Mouse (Mus musculus): ENCODE measurements around the gene Fkbp10.

Fkbp10 gene

DNA sequence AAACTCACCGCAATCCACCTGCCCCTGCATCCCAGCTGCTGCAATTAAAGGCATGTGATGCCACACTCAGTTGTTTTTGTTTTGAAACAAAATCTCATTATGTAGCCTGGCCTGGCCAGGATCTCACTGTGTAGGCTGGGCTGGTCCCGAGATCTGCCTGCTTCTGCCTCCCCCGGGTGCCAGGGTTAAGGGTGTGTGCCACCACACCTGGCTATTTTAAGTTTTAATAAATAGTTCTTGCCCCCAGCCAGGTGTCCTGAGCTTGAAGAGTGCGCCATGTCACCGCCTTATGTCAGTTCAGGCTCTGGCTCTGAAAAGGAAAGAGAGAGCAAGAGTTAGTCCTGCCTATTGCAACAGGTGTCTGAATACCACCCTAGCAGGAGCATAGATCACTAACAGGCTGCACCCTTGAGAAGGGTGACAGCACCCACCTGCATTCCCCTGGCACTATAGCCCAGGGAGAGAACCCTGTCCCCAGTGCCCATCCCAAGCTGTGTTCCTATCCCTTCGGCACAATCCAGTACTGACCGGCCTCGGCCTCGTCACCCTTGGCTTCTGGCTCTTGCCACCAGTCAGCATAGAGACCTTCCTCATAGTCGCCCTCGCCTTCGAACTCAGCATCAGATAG is 6.5 kb upstream of the Fkbp10 start:
- in situ Hi-C loops (cut with MboI; ENCODE audit: low sequenced_read_pairs), result loop anchor here (5.0 kb wide), 1 partner anchor 37 kb away; no protein-coding TSS in a partner anchor

- in situ Hi-C loops (cut with MboI; ENCODE audit: low sequenced_read_pairs), result loop anchor here (5.0 kb wide), 1 partner anchor 37 kb away; no protein-coding TSS in a partner anchor
Observed at GRCm38 (mm10) chr11:100409686-100410085, 5.8 kb upstream of the Fkbp10 start.

DNA sequence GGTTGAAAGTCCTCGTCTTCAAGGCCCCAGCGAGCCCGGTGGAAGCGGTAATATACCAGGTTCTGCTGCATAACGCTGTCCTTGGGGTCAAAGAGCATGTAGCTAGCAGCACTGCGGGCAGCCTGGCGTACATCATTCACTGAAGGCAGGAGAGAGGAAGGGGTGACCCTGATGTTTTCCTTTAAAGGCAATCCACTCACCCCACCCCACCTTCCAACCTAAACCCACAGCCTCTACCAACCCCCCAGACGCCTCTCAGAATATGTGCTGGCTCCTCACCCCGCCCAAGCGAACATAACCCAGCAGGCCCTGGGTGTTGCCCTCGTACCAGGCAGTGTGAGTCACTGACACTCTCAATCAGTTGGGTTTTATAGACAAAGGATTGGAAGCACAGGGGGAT is 3.8 kb upstream of the Fkbp10 start:
- in situ Hi-C loops (cut with MboI; ENCODE audit: low sequenced_read_pairs), result no loop called here

GRCm38 (mm10) chr11:100413541-100413940 is 2.0 kb upstream of the Fkbp10 start:
- in situ Hi-C loops (cut with MboI; ENCODE audit: low sequenced_read_pairs), result no loop called here

DNA sequence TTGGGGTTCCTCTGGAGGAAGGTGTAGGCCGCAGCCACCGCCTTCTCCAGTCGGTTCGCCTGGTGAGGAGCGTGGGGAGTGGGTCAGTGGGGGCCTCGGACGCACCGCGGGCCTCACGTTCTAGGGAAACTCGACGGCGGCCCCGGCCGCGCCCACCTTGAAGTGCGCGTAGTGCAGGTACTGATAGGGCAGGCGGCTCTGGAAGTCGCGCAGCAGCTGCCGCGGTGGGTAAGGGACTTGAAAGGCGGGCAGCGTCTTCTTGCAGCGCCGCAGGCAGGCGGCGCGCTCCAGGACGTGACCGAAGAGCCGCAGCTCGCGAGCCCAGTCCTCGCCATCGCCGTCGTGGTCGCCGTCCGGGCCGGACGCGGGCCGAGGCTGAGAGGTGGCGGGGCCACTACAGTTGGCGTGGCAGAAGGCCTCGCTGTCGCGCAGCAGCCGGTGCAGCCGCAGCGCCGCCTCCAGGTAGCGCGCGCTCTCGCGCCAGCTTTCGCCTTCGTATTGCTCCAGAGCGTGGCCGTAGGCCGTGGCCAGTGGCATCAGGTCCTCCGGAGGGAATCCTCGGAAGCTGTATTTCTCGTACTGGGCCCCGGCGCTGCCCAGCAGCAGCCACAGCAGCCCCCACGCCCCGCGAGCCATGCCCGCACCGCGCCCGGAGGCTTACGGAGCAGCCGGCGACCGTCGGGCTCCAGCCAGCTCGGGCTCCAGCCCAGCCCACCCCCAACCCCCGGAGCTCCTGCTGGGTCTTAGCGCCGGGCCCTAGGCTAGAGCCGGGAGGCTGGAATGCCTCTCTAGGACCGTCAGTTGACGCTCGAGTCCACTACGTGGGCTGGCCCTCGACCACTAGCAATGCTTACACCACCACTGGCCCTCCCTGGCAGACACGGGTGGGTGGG is 1.2 kb upstream of the Fkbp10 start, which contains the start of gene P3h4:
Gene P3h4 (minus strand): TSS at position 816 of the 893 bp plus-strand sequence.
- in situ Hi-C loops (cut with MboI; ENCODE audit: low sequenced_read_pairs), result no loop called here

DNA sequence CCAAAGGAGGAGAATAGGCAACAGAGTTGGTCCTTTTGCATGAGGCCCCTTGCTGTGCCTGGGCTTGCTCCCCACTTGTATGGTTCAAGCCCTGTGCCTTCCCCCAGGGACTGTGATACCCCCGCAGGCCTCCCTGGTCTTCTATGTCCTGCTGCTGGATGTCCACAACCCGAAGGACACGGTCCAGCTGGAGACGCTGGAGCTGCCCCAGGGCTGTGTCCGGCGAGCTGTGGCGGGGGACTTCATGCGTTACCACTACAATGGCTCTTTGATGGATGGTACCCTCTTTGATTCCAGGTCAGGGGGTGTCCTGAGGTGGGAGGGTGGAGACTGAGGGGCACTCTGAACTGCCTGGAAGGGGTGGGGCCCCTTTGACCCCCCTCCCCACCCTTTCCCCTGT is 6.0 kb downstream of the Fkbp10 start:
- in situ Hi-C loops (cut with MboI; ENCODE audit: low sequenced_read_pairs), result no loop called here

DNA sequence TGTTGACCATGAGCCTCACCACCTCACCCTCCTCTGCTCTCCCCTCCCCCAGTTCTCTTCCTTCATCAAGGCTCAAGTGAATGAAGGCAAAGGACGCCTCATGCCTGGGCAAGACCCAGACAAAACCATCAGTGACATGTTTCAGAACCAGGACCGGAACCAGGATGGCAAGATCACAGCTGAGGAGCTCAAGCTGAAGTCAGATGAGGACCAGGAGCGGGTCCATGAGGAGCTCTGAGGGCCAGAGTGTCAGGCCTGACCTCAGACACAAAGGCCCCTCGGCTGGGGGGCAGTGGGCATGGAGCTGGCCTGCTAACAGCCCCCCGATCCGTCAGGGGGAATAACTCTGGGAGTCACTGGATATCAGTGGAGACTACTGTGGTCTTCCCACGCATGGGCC is 8.3 kb downstream of the Fkbp10 start:
- in situ Hi-C loops (cut with MboI; ENCODE audit: low sequenced_read_pairs), result no loop called here

- in situ Hi-C loops (cut with MboI; ENCODE audit: low sequenced_read_pairs), result no loop called here
Observed at GRCm38 (mm10) chr11:100425851-100426250, 10.4 kb downstream of the Fkbp10 start.

- in situ Hi-C loops (cut with MboI; ENCODE audit: low sequenced_read_pairs), result no loop called here
Observed at GRCm38 (mm10) chr11:100426820-100427219, 11.3 kb downstream of the Fkbp10 start.

GRCm38 (mm10) chr11:100428612-100429199 is 13.2 kb downstream of the Fkbp10 start:
- in situ Hi-C loops (cut with MboI; ENCODE audit: low sequenced_read_pairs), result no loop called here

GRCm38 (mm10) chr11:100430052-100430451 is 14.6 kb downstream of the Fkbp10 start:
- in situ Hi-C loops (cut with MboI; ENCODE audit: low sequenced_read_pairs), result no loop called here

DNA sequence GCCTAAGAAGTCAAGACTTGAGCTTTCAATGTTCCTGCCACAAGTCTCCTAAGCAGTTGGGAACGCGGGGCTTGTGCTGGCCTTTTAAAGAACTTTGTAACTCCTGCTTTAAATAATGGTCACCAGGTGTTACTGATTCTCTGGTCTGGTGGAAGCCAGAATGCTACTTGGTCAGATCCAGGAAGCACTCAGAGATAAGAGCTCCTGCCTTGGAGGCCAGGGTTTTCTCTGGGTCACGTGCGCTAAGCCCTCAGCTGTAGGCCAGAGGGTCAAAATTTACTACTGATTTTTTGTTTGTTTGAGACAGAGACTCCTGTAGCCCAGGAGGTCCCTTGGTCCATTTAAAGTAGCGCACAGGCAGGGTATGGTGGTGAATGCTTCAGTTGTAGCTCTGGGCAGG is 16.5 kb downstream of the Fkbp10 start:
- in situ Hi-C loops (cut with MboI; ENCODE audit: low sequenced_read_pairs), result no loop called here

DNA sequence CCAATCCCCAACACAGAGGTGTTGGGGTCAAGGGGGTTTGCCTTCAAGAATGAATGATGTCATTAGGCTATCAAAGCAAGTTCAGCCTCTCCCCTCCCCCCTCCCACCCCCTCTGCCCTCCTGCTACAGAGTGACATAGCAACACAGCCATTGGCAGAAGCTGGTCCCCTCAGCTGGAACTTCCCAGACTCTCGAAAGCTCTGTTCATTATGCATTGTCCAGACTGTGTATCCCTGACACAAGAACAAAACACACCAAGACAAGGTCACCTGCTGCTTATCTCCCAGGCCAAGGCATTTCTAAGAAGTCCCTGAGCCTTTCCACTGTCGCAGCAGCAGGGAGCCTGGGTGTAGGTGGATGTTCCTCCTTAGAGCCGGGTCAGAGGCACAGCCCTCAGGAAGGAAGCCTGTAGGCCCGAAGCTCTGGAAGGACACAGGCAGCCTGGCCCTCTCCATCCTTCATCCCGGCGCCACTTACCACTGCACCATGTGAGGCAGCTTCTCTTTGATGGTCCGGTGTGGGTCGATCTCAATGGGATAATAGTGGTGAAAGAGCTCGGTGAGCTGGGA is 20.3 kb downstream of the Fkbp10 start:
- in situ Hi-C loops (cut with MboI; ENCODE audit: low sequenced_read_pairs), result no loop called here

DNA sequence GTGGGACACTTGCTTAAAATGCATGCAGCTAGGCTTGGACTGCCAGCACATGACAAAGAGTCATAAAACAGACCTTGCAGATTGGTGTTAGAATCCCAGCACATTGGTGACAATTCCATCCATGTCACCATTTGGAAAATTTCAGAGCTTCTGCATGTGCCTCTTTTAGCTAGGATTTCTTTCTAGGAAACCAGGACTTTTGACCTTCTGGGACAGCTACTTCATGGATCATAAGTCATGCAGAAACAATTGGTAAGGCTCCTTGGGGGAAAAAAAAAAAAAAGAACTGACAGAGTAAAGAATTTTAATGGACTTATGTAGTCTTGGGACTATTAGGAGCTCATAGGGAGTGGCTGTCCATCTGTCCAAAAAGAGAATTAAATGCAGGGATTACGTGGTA is 22.4 kb downstream of the Fkbp10 start:
- in situ Hi-C loops (cut with MboI; ENCODE audit: low sequenced_read_pairs), result no loop called here

- in situ Hi-C loops (cut with MboI; ENCODE audit: low sequenced_read_pairs), result no loop called here
Observed at GRCm38 (mm10) chr11:100440691-100441522, 25.4 kb downstream of the Fkbp10 start.

- in situ Hi-C loops (cut with MboI; ENCODE audit: low sequenced_read_pairs), result no loop called here
Observed at GRCm38 (mm10) chr11:100441797-100442196, 26.3 kb downstream of the Fkbp10 start, which contains the start of the genes Nt5c3b and Klhl10. TSS of gene Nt5c3b (minus strand) at chr11:100441808. TSS of gene Klhl10 (plus strand) at chr11:100441917.

DNA sequence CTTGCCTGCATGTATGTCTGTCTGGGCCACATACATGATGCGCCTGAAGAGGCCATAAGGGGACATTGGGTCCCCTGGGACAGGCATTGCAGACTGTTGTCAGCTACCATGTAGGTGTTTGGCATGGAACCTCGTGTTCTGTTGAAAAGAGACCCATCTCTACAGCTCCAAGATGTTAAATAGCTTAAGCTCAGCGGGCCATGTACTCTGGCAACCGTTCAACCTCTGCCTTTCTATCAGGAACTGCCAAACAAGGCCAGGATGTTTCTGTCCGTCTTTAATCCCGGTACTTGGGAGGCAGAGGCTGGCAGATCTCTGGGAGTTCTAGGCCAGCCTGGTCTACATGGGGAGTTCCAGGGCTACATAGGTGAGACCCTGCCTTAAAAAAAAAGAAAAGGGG is 27.1 kb downstream of the Fkbp10 start:
- in situ Hi-C loops (cut with MboI; ENCODE audit: low sequenced_read_pairs), result no loop called here

DNA sequence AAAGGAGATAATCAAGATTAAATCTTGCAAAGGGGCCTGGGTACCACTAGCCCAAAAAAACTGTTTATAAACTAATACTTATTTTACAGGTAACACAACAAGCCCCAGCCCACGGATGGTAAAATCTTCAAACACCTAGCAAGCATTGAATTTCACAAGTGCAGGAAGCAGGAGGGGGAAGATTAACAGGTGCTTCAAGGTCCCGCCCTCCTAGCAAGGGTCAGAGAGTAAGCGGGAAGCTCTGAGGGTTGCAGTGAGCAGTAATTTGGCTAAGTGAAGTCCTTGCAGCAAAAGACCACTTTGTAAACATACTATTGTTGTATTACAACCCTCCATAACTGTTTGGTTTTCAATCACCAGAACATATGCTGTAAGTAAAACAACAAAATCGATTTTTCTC is 41.8 kb downstream of the Fkbp10 start:
- in situ Hi-C loops (cut with MboI; ENCODE audit: low sequenced_read_pairs), result no loop called here

DNA sequence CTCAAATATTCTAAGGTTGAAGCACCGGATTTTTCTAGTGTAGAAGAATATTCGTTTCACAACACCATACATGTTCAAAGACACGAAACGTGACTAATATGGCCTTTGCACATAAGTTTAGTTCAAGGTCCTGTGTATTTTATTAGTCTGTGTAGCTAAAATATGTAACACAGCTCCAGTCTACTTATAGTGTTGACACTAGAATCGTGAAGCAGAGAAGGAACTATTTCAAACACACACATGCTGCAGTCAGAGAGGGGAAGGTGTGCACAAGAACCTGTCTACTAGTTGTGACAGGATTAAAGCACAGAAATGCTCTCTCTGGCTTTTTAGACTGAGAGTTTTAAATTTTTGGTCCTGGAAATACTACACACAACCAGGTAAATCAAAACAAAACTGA is 42.2 kb downstream of the Fkbp10 start:
- in situ Hi-C loops (cut with MboI; ENCODE audit: low sequenced_read_pairs), result no loop called here

DNA sequence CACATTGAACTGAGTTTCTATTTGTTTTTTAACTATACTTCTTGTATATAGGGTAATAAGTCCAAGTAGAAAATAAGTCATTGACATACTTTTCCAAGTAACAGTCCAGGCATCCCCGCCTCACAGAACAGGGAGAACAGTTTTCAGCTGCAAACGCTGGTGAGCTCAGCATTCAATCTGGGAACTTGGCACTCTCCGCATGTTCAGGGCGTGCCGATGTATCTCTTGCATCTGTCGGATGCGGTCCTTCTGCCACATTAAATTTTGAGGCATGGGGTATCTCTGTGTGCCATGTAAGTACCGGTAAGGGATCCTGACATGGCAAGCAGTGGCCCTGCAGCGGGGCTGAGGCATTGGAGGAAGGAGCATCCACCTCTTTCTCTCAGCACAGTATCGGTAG is 47.2 kb downstream of the Fkbp10 start:
- in situ Hi-C loops (cut with MboI; ENCODE audit: low sequenced_read_pairs), result no loop called here
